Mouse (Mus musculus) heart, adult 2 months (tissue): Measurements from ENCODE around the gene Fam83b. TPM values are rescaled to one million over a fixed set of nuclear protein-coding genes. Genes with fewer than 3 reads are reported as not detected.

ENCODE experiments used
- DNase-seq, 2 experiments: peaks; one replicate each; pipeline ENCODE4 v3.0.0; 2021
- H3K27ac ChIP-seq: fragments of 200-600 bp; 2 replicates; pipeline ENCODE4 v1.8.1; 2022
- H3K27me3 ChIP-seq: fragments of 200-500 bp; 2 replicates; pipeline ENCODE4 v1.6.1; 2012; ENCODE audit warnings: mild to moderate bottlenecking, low read length, inconsistent platforms, mixed read lengths; ENCODE audit not compliant: control insufficient read depth, insufficient read depth
- H3K36me3 ChIP-seq: fragments of 200-500 bp; 2 replicates; pipeline ENCODE4 v1.6.1; 2012; ENCODE audit warnings: low read length, inconsistent platforms; ENCODE audit not compliant: control insufficient read depth, insufficient read depth
- H3K4me1 ChIP-seq: fragments of 200-500 bp; 2 replicates; pipeline ENCODE4 v1.6.1; 2011; ENCODE audit warnings: low read length; ENCODE audit not compliant: control insufficient read depth, insufficient read depth
- H3K4me3 ChIP-seq: fragments of 200-600 bp; 2 replicates; pipeline ENCODE4 v1.8.1; 2022
- H3K79me2 ChIP-seq: fragments of 200-500 bp; replicated peaks from 2 replicates; pipeline ENCODE4 v1.6.1; 2012; ENCODE audit warnings: mild to moderate bottlenecking, inconsistent platforms, low read length, moderate library complexity, mixed read lengths; ENCODE audit not compliant: control insufficient read depth, insufficient read depth
- H3K9ac ChIP-seq: fragments of 200-500 bp; 2 replicates; pipeline ENCODE4 v1.6.1; 2012; ENCODE audit warnings: low read depth, mild to moderate bottlenecking, control low read depth, inconsistent platforms, low read length, mixed read lengths
- CTCF ChIP-seq: fragments of 200-600 bp; IDR thresholded peaks from 2 replicates; pipeline ENCODE4 v1.8.1; 2022; ENCODE audit warnings: antibody characterized with exemption, mild to moderate bottlenecking, moderate library complexity
- EP300 ChIP-seq: fragments of 200-500 bp; IDR thresholded peaks from 2 replicates; pipeline ENCODE4 v1.6.1; 2011; ENCODE audit warnings: low read depth, low read length, control low read depth; ENCODE audit not compliant: insufficient read depth
- POLR2A ChIP-seq: fragments of 200-500 bp; IDR thresholded peaks from 2 replicates; pipeline ENCODE4 v1.6.1; 2011; ENCODE audit warnings: mild to moderate bottlenecking, low read depth, low read length, control low read depth; ENCODE audit not compliant: insufficient read depth
- WGBS: fragments of 180-500 bp; shearing (Covaris S2); methylation state at CpG from one replicate; pipeline ENCODE4 v1.1.7; 2018; 5-methylcytosine and 5-hydroxymethylcytosine counted together
- intact Hi-C: fragments of 180-260 bp; cut with DNase I; formaldehyde crosslinking; loops from one replicate; pipeline ENCODE4 v1.15.1; 2025
- polyA plus RNA-seq: library from polyadenylated mRNA; depleted of rRNA; stranded (reverse); fragments of >200 nt; gene quantifications from 2 replicates; pipeline ENCODE4 v1.2.3, GENCODE M21; 2012; rRNA removed
- total RNA-seq, 2 experiments: library from RNA; stranded (reverse); gene quantifications; 2 replicates each; pipeline ENCODE4 v1.2.3; 2021

The Fam83b gene
- total and polyA plus RNA-seq, 3 experiments: 0.34 TPM; not detected in 2

GRCm38 (mm10) chr9:76505650-76506049 lies 61.3 kb downstream of the Fam83b start:
- no peaks in the 10 kb centered on the region for H3K4me1 ChIP-seq
- no peak overlapping the region for H3K27ac ChIP-seq
- TF ChIP-seq EP300 (no peak), CTCF (no peak), POLR2A (no peak)
- intact Hi-C loops: no loop called here
- no peak overlapping the region for H3K4me3 ChIP-seq
- H3K79me2 ChIP-seq: no peaks in the 10 kb centered on the region
- no peaks in the 10 kb centered on the region for H3K36me3 ChIP-seq
- no peak overlapping the region for H3K9ac ChIP-seq
- no peaks in the 10 kb centered on the region for H3K27me3 ChIP-seq
- no peak for DNase-seq

DNA sequence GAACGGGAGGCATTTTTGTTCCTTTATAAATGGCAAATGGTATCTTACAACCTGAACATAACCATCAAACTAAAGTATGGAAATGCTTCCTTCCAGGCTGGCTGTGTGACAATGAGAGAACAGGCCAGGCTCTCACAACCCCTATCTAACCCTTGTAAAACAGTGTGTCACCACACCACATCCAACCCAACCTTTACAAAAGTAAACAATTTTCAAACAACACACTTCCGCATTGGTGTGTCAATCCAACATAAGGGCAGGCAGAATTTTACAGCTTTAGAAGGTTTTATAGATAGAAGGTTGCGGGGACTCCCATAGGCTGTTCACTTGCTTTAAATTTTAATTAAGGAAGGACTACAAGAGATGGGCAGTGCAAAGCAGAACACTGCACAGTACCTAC lies 77.2 kb downstream of the Fam83b start:
- no peak for DNase-seq
- no peak for TF ChIP-seq CTCF
- TF ChIP-seq POLR2A: no peak
- no peak for TF ChIP-seq EP300
- intact Hi-C loops: no loop called here
- Histone ChIP-seq H3K27ac (no peak overlapping the region), H3K27me3 (no peaks in the 10 kb centered on the region), H3K9ac (no peak overlapping the region), H3K4me1 (no peaks in the 10 kb centered on the region), H3K4me3 (no peak overlapping the region), H3K36me3 (no peaks in the 10 kb centered on the region), H3K79me2 (no peaks in the 10 kb centered on the region)
- WGBS: 89% methylated on average over 3 of the region's 3 CpGs

GRCm38 (mm10) chr9:76480088-76480487 lies 86.8 kb downstream of the Fam83b start:
- intact Hi-C loops: no loop called here
- no peak for TF ChIP-seq CTCF
- no peak for TF ChIP-seq POLR2A
- TF ChIP-seq EP300: no peak
- no peaks in the 10 kb centered on the region for H3K36me3 ChIP-seq
- 31% methylated on average over 3 of the region's 3 CpGs for WGBS
- H3K79me2 ChIP-seq: no peaks in the 10 kb centered on the region
- no peak overlapping the region for H3K9ac ChIP-seq
- DNase-seq: no peak
- H3K4me1 ChIP-seq: no peaks in the 10 kb centered on the region
- H3K27me3 ChIP-seq: no peaks in the 10 kb centered on the region
- H3K27ac ChIP-seq: no peak overlapping the region
- H3K4me3 ChIP-seq: no peak overlapping the region

- no peaks in the 10 kb centered on the region for H3K27me3 ChIP-seq
- DNase-seq: no peak
- intact Hi-C loops: no loop called here
- no peaks in the 10 kb centered on the region for H3K4me1 ChIP-seq
- no peak for TF ChIP-seq CTCF
- TF ChIP-seq EP300: no peak
- no peak for TF ChIP-seq POLR2A
- H3K9ac ChIP-seq: no peak overlapping the region
- H3K4me3 ChIP-seq: no peak overlapping the region
- no peak overlapping the region for H3K27ac ChIP-seq
- no peaks in the 10 kb centered on the region for H3K36me3 ChIP-seq
- WGBS: 66% methylated on average over 4 of the region's 4 CpGs
- no peaks in the 10 kb centered on the region for H3K79me2 ChIP-seq
Observed at GRCm38 (mm10) chr9:76469500-76469899, 97.4 kb downstream of the Fam83b start.

GRCm38 (mm10) chr9:76461547-76461946 lies 105.4 kb downstream of the Fam83b start:
- DNase-seq: no peak
- H3K27me3 ChIP-seq: no peaks in the 10 kb centered on the region
- intact Hi-C loops: no loop called here
- TF ChIP-seq EP300: no peak
- no peak for TF ChIP-seq POLR2A
- no peak for TF ChIP-seq CTCF
- no peak overlapping the region for H3K9ac ChIP-seq
- H3K79me2 ChIP-seq: no peaks in the 10 kb centered on the region
- no peak overlapping the region for H3K27ac ChIP-seq
- no peak overlapping the region for H3K4me3 ChIP-seq
- no peaks in the 10 kb centered on the region for H3K4me1 ChIP-seq
- H3K36me3 ChIP-seq: no peaks in the 10 kb centered on the region

DNA sequence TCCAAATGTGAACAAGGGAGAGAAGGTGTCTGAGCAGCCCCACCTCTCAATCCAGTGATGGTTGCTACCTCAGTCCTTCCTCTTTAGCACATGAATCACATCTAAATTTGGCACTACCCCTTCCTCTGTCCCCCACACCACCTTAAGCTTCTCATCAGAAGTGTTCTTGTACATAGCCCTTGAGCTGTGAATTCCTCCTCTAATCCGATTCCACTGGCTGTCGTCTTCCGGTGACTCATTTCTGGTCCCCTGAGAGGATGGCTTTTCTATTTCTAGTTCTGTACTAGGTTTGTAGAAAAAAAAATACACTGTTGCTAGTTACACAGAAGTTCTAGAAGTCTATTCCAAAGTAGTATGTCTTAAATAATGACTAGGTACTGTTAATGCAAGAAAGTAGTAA lies 111.2 kb downstream of the Fam83b start:
- H3K36me3 ChIP-seq: no peaks in the 10 kb centered on the region
- no peaks in the 10 kb centered on the region for H3K27me3 ChIP-seq
- no peak for DNase-seq
- no peaks in the 10 kb centered on the region for H3K4me1 ChIP-seq
- intact Hi-C loops: no loop called here
- no peak overlapping the region for H3K4me3 ChIP-seq
- H3K79me2 ChIP-seq: no peaks in the 10 kb centered on the region
- 38% methylated on average over 3 of the region's 3 CpGs for WGBS
- H3K9ac ChIP-seq: no peak overlapping the region
- TF ChIP-seq EP300 (no peak), POLR2A (no peak), CTCF (no peak)
- no peak overlapping the region for H3K27ac ChIP-seq

Other genes starting within 250 kb of the Fam83b start
- gene Hcrtr2, start 243.3 kb downstream of the Fam83b start, total RNA-seq: not detected
- not detected in 2 replicates for gene Hcrtr2, start 243.3 kb downstream of the Fam83b start, polyA plus RNA-seq